30 mouse cellular contexts compared by ENCODE assay signal in the genomic region with DNA sequence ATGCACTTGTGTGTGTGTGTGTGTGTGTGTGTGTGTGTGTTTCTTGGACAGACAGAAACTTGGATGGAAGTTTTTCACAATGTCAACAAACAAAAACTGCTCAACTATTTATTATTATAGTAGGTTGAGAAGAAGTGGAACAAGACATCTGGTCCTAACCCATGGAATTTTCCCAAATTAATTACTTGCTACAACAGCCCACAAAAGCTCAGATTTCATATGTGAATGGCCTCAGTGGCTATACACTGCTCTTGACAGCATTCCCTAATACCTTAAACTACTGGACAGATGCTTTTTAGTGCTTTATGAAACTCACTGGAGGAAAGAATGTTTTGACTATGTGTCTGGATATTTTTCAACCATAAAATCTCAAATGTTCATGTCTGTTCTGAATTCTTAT.
"Had no signal": no experiment of that assay in that cellular context is flagged by ENCODE, and none has a peak within 500 bp of the region (broad histone marks: within the 10 kb centered on the region; RNA-seq: fewer than 3 reads in every experiment).

No protein-coding gene starts in this region.

- H3K9me3 ChIP-seq: limb, embryonic 13.5 days; limb, embryonic 15.5 days; liver, embryonic 12.5 days; liver, embryonic 13.5 days; liver, embryonic 15.5 days; lung, embryonic 15.5 days; megakaryocyte, embryonic 14.5 days; midbrain, embryonic 10.5 days; midbrain, embryonic 12.5 days; midbrain, embryonic 13.5 days; midbrain, embryonic 15.5 days; neural tube, embryonic 12.5 days; neural tube, embryonic 13.5 days had no signal

- DNase-seq: left cerebral cortex, postnatal 4 days; liver; liver, embryonic 13.5 days; liver, postnatal 0 days; lung, adult 18-20 months; lung, adult 2 months; lung, postnatal 10 days; lung, postnatal 36 days; lung, postnatal 4 days; midbrain, embryonic 14.5 days had no signal

- H3K4me1 ChIP-seq: limb, embryonic 13.5 days; limb, embryonic 15.5 days; liver, embryonic 12.5 days; liver, embryonic 13.5 days; liver, embryonic 15.5 days; lung, embryonic 15.5 days; megakaryocyte, embryonic 14.5 days; midbrain, embryonic 10.5 days; midbrain, embryonic 12.5 days; midbrain, embryonic 13.5 days; midbrain, embryonic 15.5 days; neural tube, embryonic 12.5 days; neural tube, embryonic 13.5 days had no signal

- ATAC-seq: liver, embryonic 12.5 days; liver, postnatal 0 days; lung, postnatal 0 days; midbrain, embryonic 13.5 days; midbrain, embryonic 15.5 days; midbrain, embryonic 16.5 days had no signal

- H3K27me3 ChIP-seq: limb, embryonic 13.5 days; limb, embryonic 15.5 days; liver, embryonic 12.5 days; liver, embryonic 13.5 days; liver, embryonic 15.5 days; lung, embryonic 15.5 days; megakaryocyte, embryonic 14.5 days; midbrain, embryonic 12.5 days; midbrain, embryonic 13.5 days; midbrain, embryonic 15.5 days; neural tube, embryonic 12.5 days; neural tube, embryonic 13.5 days had no signal

- H3K9ac ChIP-seq: limb, embryonic 13.5 days; limb, embryonic 15.5 days; liver, embryonic 12.5 days; liver, embryonic 13.5 days; liver, embryonic 14.5 days; liver, embryonic 15.5 days; liver, postnatal 0 days; lung, embryonic 15.5 days; midbrain, embryonic 12.5 days; midbrain, embryonic 13.5 days; midbrain, embryonic 15.5 days; neural tube, embryonic 12.5 days; neural tube, embryonic 13.5 days had no signal

- H3K36me3 ChIP-seq: limb, embryonic 13.5 days; limb, embryonic 15.5 days; liver, embryonic 12.5 days; liver, embryonic 13.5 days; liver, embryonic 15.5 days; lung, embryonic 15.5 days; midbrain, embryonic 10.5 days; midbrain, embryonic 12.5 days; midbrain, embryonic 13.5 days; midbrain, embryonic 15.5 days; neural tube, embryonic 12.5 days; neural tube, embryonic 13.5 days had no signal

- H3K4me3 ChIP-seq: left cerebral cortex, adult 2 months; limb, embryonic 13.5 days; limb, embryonic 15.5 days; liver, embryonic 12.5 days; liver, embryonic 13.5 days; liver, embryonic 15.5 days; lung, embryonic 15.5 days; megakaryocyte, embryonic 14.5 days; midbrain, embryonic 10.5 days; midbrain, embryonic 12.5 days; midbrain, embryonic 13.5 days; midbrain, embryonic 15.5 days; myocyte; neural tube, embryonic 12.5 days; neural tube, embryonic 13.5 days had no signal

- H3K27ac ChIP-seq: left cerebral cortex, adult 2 months; limb, embryonic 13.5 days; limb, embryonic 15.5 days; liver, embryonic 12.5 days; liver, embryonic 13.5 days; liver, embryonic 14.5 days; liver, embryonic 15.5 days; lung, embryonic 15.5 days; macrophage; midbrain, embryonic 10.5 days; midbrain, embryonic 12.5 days; midbrain, embryonic 13.5 days; midbrain, embryonic 15.5 days; neural tube, embryonic 12.5 days; neural tube, embryonic 13.5 days had no signal

- H3K4me2 ChIP-seq: limb, embryonic 13.5 days; limb, embryonic 15.5 days; liver, embryonic 11.5 days; liver, embryonic 12.5 days; liver, embryonic 13.5 days; liver, embryonic 15.5 days; lung, embryonic 15.5 days; midbrain, embryonic 11.5 days; midbrain, embryonic 12.5 days; midbrain, embryonic 13.5 days; midbrain, embryonic 15.5 days; neural tube, embryonic 12.5 days; neural tube, embryonic 13.5 days had no signal
